Mouse (Mus musculus) left cerebral cortex, adult 11 months (tissue): Measurements from ENCODE around the gene Gm9970.

Experiments
- DNase-seq: peaks from one replicate; pipeline ENCODE4 v3.0.0; 2022; ENCODE audit warnings: low spot score

The Gm9970 gene

GRCm38 (mm10) chr5:31240637-31241521 is at the start of gene Gm9970, which contains the start of gene Nrbp1:
Gene Gm9970, minus strand, starts transcription at chr5:31241232.
Gene Nrbp1, plus strand, starts transcription at chr5:31240864.
- peak; percentile 90 for DNase-seq

- no peak for DNase-seq
Observed at GRCm38 (mm10) chr5:31289626-31290230, 48.7 kb upstream of the Gm9970 start.

GRCm38 (mm10) chr5:31288655-31289054 is 47.6 kb upstream of the Gm9970 start:
- DNase-seq: no peak

- DNase-seq: no peak
Observed at GRCm38 (mm10) chr5:31288225-31288624, 47.2 kb upstream of the Gm9970 start.

- DNase-seq: no peak
Observed at GRCm38 (mm10) chr5:31279245-31279988, 38.4 kb upstream of the Gm9970 start.

GRCm38 (mm10) chr5:31273018-31273417 is 32.0 kb upstream of the Gm9970 start:
- no peak for DNase-seq

- DNase-seq: no peak
Observed at GRCm38 (mm10) chr5:31267686-31268085, 26.7 kb upstream of the Gm9970 start.

GRCm38 (mm10) chr5:31266101-31266500 is 25.1 kb upstream of the Gm9970 start:
- DNase-seq: no peak

- no peak for DNase-seq
Observed at GRCm38 (mm10) chr5:31257616-31258015, 16.6 kb upstream of the Gm9970 start.

GRCm38 (mm10) chr5:31255971-31256370 is 14.9 kb upstream of the Gm9970 start:
- DNase-seq: no peak

GRCm38 (mm10) chr5:31255381-31255780 is 14.3 kb upstream of the Gm9970 start:
- no peak for DNase-seq

GRCm38 (mm10) chr5:31254901-31255300 is 13.9 kb upstream of the Gm9970 start:
- DNase-seq: no peak

GRCm38 (mm10) chr5:31254452-31254851 is 13.4 kb upstream of the Gm9970 start:
- DNase-seq: no peak

GRCm38 (mm10) chr5:31253806-31254205 is 12.8 kb upstream of the Gm9970 start:
- no peak for DNase-seq

- DNase-seq: no peak
Observed at GRCm38 (mm10) chr5:31252795-31253545, 11.9 kb upstream of the Gm9970 start.

- no peak for DNase-seq
Observed at GRCm38 (mm10) chr5:31252151-31252550, 11.1 kb upstream of the Gm9970 start.

GRCm38 (mm10) chr5:31251541-31252101 is 10.6 kb upstream of the Gm9970 start, which contains the start of gene Krtcap3:
Gene Krtcap3, plus strand, starts transcription at chr5:31251691.
- DNase-seq: no peak

- no peak for DNase-seq
Observed at GRCm38 (mm10) chr5:31250716-31251115, 9.7 kb upstream of the Gm9970 start.

GRCm38 (mm10) chr5:31242191-31242590 is 1.2 kb upstream of the Gm9970 start:
- DNase-seq: no peak

- no peak for DNase-seq
Observed at GRCm38 (mm10) chr5:31241522-31242034, 546 bp upstream of the Gm9970 start.

GRCm38 (mm10) chr5:31226641-31227040 is 14.4 kb downstream of the Gm9970 start:
- DNase-seq: no peak
